Mouse (Mus musculus): ENCODE data around the gene Pik3ip1. TPM values are rescaled to one million over a fixed set of nuclear protein-coding genes. Genes with fewer than 3 reads are reported as not detected.

The Pik3ip1 gene
- polyA plus RNA-seq, 1 experiment, result 8.5 TPM

GRCm38 (mm10) chr11:3293361-3293760, 36.8 kb upstream of the Pik3ip1 start:
- Histone ChIP-seq H3K27ac (ENCODE audit: insufficient read depth, low read depth, low read length) (0 out of 2 replicates have a peak overlapping the region, but pooled peaks have one; percentile 91), H3K4me3 (ENCODE audit: insufficient read depth, low read depth, low read length) (no peak overlapping the region), H3K4me1 (ENCODE audit: control insufficient read depth, insufficient read depth, low read length) (peaks cover 10% of the 10 kb centered on the region), H3K36me3 (ENCODE audit: control insufficient read depth, insufficient read depth, low read length) (peaks cover 7% of the 10 kb centered on the region; the same call in 1 of the 2 replicates), H3K27me3 (replicated peaks; ENCODE audit: control insufficient read depth, insufficient read depth, low read length) (no peaks in the 10 kb centered on the region)
- WGBS, result 63% methylated on average over 4 of the region's 4 CpGs
- no peak for DNase-seq
- TF ChIP-seq CTCF (conservative IDR thresholded peaks at IDR 0.05; ENCODE audit: insufficient read depth, insufficient read length, low read depth, low read length) (no peak), POLR2A (IDR thresholded peaks at IDR 0.05; ENCODE audit: low read depth, low read length) (no peak)

- Histone ChIP-seq H3K4me3 (ENCODE audit: insufficient read depth, low read depth, low read length) (no peak overlapping the region), H3K27me3 (replicated peaks; ENCODE audit: control insufficient read depth, insufficient read depth, low read length) (no peaks in the 10 kb centered on the region), H3K36me3 (ENCODE audit: control insufficient read depth, insufficient read depth, low read length) (peaks cover 7% of the 10 kb centered on the region; the same call in 1 of the 2 replicates), H3K4me1 (ENCODE audit: control insufficient read depth, insufficient read depth, low read length) (peaks cover 10% of the 10 kb centered on the region), H3K27ac (ENCODE audit: insufficient read depth, low read depth, low read length) (no peak overlapping the region)
- TF ChIP-seq CTCF (conservative IDR thresholded peaks at IDR 0.05; ENCODE audit: insufficient read depth, insufficient read length, low read depth, low read length) (no peak), POLR2A (IDR thresholded peaks at IDR 0.05; ENCODE audit: low read depth, low read length) (no peak)
- DNase-seq, result no peak
- WGBS, result 97% methylated on average over 2 of the region's 2 CpGs
Observed at GRCm38 (mm10) chr11:3294641-3295040, 35.6 kb upstream of the Pik3ip1 start.

GRCm38 (mm10) chr11:3296056-3296455, 34.1 kb upstream of the Pik3ip1 start:
- peaks cover 8% of the 10 kb centered on the region for H3K4me1 ChIP-seq (ENCODE audit: control insufficient read depth, insufficient read depth, low read length)
- 58% methylated on average over 5 of the region's 5 CpGs for WGBS
- no peak overlapping the region for H3K27ac ChIP-seq (ENCODE audit: insufficient read depth, low read depth, low read length)
- peaks cover 7% of the 10 kb centered on the region; the same call in 1 of the 2 replicates for H3K36me3 ChIP-seq (ENCODE audit: control insufficient read depth, insufficient read depth, low read length)
- H3K27me3 ChIP-seq (replicated peaks; ENCODE audit: control insufficient read depth, insufficient read depth, low read length), result no peaks in the 10 kb centered on the region
- no peak overlapping the region for H3K4me3 ChIP-seq (ENCODE audit: insufficient read depth, low read depth, low read length)
- TF ChIP-seq POLR2A (IDR thresholded peaks at IDR 0.05; ENCODE audit: low read depth, low read length), result no peak
- TF ChIP-seq CTCF (conservative IDR thresholded peaks at IDR 0.05; ENCODE audit: insufficient read depth, insufficient read length, low read depth, low read length), result no peak
- no peak for DNase-seq

DNA sequence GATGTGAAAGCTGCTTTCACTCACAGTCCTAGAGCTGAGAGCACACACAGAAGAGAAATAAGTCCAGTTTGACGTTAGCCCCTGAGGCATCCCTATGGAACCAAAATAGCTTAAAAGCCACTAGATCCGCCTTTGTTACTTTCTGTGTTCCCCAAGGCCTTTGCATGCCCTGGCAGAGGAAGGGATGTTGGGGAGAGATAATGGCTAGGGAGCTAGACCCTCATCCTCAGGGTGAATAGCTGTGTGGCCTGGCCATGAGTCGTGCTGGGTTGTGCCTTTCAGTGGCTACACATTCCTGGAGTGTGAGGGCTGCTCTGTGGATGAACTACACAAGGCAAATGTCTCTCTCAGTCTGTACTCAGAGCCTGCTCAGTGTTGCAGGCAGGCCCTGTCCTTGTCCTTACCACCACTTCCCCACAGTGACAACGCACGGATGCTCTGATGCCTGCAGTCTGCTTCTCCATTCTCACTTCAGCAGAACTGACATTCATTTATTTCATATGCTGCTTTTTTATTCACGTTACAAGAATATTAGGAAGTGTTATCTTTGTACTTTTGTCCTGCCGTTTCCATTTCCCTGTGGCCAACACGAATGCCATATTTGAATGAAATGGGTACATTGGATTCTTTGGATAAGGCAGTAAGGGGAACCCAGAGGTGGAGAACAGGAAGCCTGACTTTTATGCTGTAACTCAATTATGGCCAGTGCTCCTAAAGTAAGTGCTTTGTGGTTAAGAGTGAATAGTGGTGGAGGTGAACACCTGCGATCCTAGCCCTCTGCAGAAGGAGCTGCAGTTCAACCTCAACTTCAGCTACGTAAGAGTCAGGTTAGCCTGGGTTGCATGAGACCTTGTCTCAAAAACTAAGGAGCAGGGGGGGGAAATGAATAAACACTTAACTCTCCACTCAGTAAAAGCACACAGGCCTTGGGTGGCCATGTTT, 32.1 kb upstream of the Pik3ip1 start:
- Histone ChIP-seq H3K4me1 (ENCODE audit: control insufficient read depth, insufficient read depth, low read length) (peaks cover 9% of the 10 kb centered on the region; the same call in 1 of the 2 replicates), H3K27ac (ENCODE audit: insufficient read depth, low read depth, low read length) (no peak overlapping the region), H3K36me3 (ENCODE audit: control insufficient read depth, insufficient read depth, low read length) (peaks cover 7% of the 10 kb centered on the region; the same call in 1 of the 2 replicates), H3K4me3 (ENCODE audit: insufficient read depth, low read depth, low read length) (no peak overlapping the region), H3K27me3 (replicated peaks; ENCODE audit: control insufficient read depth, insufficient read depth, low read length) (no peaks in the 10 kb centered on the region)
- WGBS, result 80% methylated on average over 10 of the region's 10 CpGs
- DNase-seq, result no peak
- no peak for TF ChIP-seq CTCF (conservative IDR thresholded peaks at IDR 0.05; ENCODE audit: insufficient read depth, insufficient read length, low read depth, low read length)
- no peak for TF ChIP-seq POLR2A (IDR thresholded peaks at IDR 0.05; ENCODE audit: low read depth, low read length)

DNA sequence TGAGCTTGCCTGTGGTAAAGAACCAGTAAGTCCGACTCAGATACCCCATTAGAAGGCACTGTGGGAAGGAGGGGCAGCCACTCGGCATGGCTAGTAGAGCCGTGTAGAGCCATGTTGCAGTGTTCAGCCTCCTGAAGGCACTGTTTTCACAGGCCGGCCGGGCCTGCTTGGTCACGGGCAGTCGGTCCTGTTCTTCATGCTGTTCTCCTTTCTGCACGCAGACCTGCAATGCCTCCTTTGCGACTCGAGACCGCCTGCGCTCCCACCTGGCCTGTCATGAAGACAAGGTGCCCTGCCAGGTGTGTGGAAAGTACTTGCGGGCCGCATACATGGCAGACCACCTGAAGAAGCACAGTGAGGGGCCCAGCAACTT, 31.4 kb upstream of the Pik3ip1 start:
- no peak for DNase-seq
- TF ChIP-seq CTCF (conservative IDR thresholded peaks at IDR 0.05; ENCODE audit: insufficient read depth, insufficient read length, low read depth, low read length), result no peak
- TF ChIP-seq POLR2A (IDR thresholded peaks at IDR 0.05; ENCODE audit: low read depth, low read length), result no peak
- Histone ChIP-seq H3K27ac (ENCODE audit: insufficient read depth, low read depth, low read length) (no peak overlapping the region), H3K4me3 (ENCODE audit: insufficient read depth, low read depth, low read length) (no peak overlapping the region), H3K4me1 (ENCODE audit: control insufficient read depth, insufficient read depth, low read length) (peaks cover 10% of the 10 kb centered on the region; the same call in 1 of the 2 replicates), H3K27me3 (replicated peaks; ENCODE audit: control insufficient read depth, insufficient read depth, low read length) (no peaks in the 10 kb centered on the region), H3K36me3 (ENCODE audit: control insufficient read depth, insufficient read depth, low read length) (peaks cover 3% of the 10 kb centered on the region; the same call in 1 of the 2 replicates)
- WGBS, result 81% methylated on average over 14 of the region's 14 CpGs

GRCm38 (mm10) chr11:3301075-3301474, 29.1 kb upstream of the Pik3ip1 start:
- Histone ChIP-seq H3K27me3 (replicated peaks; ENCODE audit: control insufficient read depth, insufficient read depth, low read length) (no peaks in the 10 kb centered on the region), H3K27ac (ENCODE audit: insufficient read depth, low read depth, low read length) (no peak overlapping the region), H3K4me1 (ENCODE audit: control insufficient read depth, insufficient read depth, low read length) (peaks cover 10% of the 10 kb centered on the region; the same call in 1 of the 2 replicates), H3K4me3 (ENCODE audit: insufficient read depth, low read depth, low read length) (no peak overlapping the region), H3K36me3 (ENCODE audit: control insufficient read depth, insufficient read depth, low read length) (no peaks in the 10 kb centered on the region; the same call in 1 of the 2 replicates)
- no peak for DNase-seq
- WGBS, result 92% methylated on average over 5 of the region's 5 CpGs
- TF ChIP-seq POLR2A (IDR thresholded peaks at IDR 0.05; ENCODE audit: low read depth, low read length) (no peak), CTCF (conservative IDR thresholded peaks at IDR 0.05; ENCODE audit: insufficient read depth, insufficient read length, low read depth, low read length) (no peak)

GRCm38 (mm10) chr11:3302385-3302784, 27.8 kb upstream of the Pik3ip1 start:
- Histone ChIP-seq H3K36me3 (ENCODE audit: control insufficient read depth, insufficient read depth, low read length) (no peaks in the 10 kb centered on the region; the same call in 1 of the 2 replicates), H3K4me1 (ENCODE audit: control insufficient read depth, insufficient read depth, low read length) (peaks cover 10% of the 10 kb centered on the region; the same call in 1 of the 2 replicates), H3K27me3 (replicated peaks; ENCODE audit: control insufficient read depth, insufficient read depth, low read length) (no peaks in the 10 kb centered on the region), H3K4me3 (ENCODE audit: insufficient read depth, low read depth, low read length) (no peak overlapping the region), H3K27ac (ENCODE audit: insufficient read depth, low read depth, low read length) (no peak overlapping the region)
- no peak for TF ChIP-seq POLR2A (IDR thresholded peaks at IDR 0.05; ENCODE audit: low read depth, low read length)
- TF ChIP-seq CTCF (conservative IDR thresholded peaks at IDR 0.05; ENCODE audit: insufficient read depth, insufficient read length, low read depth, low read length), result no peak
- WGBS, result 77% methylated on average over 4 of the region's 4 CpGs
- no peak for DNase-seq

Measured in kidney, adult 2 months (tissue).